Mouse (Mus musculus): Measurements from ENCODE around the gene Wipf1. TPM values are rescaled to one million over a fixed set of nuclear protein-coding genes. Genes with fewer than 3 reads are reported as not detected.
"Not testable (repeated sequence)": the region's sequence is repeated elsewhere in the genome, so short reads cannot be mapped to it uniquely, and the experiment has no call there.

Wipf1 gene
- total RNA-seq, 2 experiments from 2014 or later, result 17.3 to 34.1 TPM

DNA sequence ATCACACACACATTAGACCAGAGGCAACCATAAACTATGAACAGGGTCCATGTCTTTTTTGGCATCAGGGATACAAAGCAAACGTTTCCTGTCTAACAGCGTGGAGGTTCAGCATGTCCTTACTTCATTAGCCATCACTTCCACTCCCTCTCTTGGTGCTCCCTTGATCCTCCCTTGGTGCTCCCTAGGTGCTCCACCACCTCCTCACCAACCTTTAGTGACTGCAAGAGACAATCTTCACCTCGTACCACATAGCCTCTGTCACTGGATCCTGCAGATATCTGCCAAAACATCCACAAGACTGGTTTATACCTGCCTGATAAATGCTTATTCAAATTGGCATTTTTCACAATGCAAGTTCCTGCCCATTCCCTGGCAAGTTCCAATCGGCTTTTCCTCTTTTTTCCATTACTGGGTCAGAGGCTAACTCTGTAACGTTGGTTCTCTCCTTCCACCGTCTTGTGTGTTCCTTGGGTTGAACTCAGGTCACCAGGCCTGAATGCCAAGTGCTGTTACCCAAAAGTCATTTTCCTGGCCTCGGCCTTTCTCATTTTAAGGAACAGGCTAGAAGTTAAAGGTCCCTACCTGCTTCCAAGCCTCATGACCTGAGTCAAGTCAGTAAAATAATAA lies 18.7 kb downstream of the Wipf1 start:
- no peak for ATAC-seq (replicated peaks; ENCODE audit: poor library complexity, severe bottlenecking)

GRCm38 (mm10) chr2:73510025-73510288 lies 19.6 kb downstream of the Wipf1 start:
- no peak for ATAC-seq (replicated peaks; ENCODE audit: poor library complexity, severe bottlenecking)

DNA sequence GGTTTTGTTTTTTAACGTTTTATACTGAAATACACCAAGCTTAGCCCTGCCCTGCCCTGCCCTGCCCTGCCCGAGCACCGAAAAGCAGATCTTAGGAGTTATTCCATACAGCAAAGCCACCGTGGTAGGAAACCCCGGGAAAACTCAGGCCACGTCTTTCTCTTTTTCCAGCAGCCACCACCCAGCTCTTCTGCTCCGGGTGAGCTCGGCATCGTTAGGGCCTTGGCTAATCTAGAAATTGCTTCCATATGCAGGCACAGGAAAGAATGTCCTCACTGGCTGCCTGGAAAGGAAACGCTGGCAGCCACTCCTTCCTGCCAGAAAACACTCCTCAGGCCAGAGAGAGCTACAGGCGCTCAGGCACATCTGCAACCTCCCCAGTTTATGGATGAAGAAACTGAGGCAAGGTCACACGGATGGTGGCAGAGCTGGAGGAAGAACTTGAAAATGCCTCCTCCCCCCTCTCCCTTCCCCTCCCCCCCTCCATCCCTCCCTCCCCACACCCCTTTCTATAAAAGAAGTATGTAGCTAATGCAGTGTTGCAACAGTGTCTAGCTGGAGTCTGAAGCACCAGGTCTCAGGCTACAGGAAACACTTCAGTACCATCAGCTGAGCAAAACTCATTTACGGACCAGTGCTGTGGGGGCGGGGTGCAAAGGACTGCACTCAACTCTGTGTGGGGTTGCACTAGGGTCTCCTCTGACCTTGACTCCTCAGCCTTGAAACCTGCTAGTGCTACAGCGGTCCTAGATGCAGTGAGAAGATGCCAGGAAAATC lies 20.1 kb downstream of the Wipf1 start:
- peak; percentile 34 for ATAC-seq (replicated peaks; ENCODE audit: poor library complexity, severe bottlenecking)

- ATAC-seq (replicated peaks; ENCODE audit: poor library complexity, severe bottlenecking), result no peak
Measured at GRCm38 (mm10) chr2:73507886-73508285, 21.6 kb downstream of the Wipf1 start.

DNA sequence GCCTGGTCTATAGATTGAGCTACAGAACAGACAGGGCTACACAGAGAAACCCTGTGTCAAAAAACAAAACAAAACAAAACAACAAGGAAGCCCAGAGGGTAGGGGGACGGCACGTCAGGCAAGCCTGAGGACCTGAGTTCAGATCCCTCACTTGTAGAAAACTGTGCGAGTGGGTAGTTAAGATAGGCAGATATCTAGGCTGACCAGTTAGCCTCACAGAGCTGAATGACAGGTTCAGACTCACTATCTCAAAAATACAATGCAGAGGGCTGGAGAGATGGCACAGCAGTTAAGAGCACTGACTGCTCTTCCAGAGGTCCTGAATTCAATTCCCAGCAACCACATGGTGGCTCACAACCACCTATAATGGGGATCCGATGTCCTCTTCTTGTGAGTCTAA lies 23.2 kb downstream of the Wipf1 start:
- ATAC-seq (replicated peaks; ENCODE audit: poor library complexity, severe bottlenecking), result not testable (repeated sequence)

- peak; percentile 77 for ATAC-seq (replicated peaks; ENCODE audit: poor library complexity, severe bottlenecking)
Measured at GRCm38 (mm10) chr2:73502863-73503429, 26.6 kb downstream of the Wipf1 start.

GRCm38 (mm10) chr2:73500864-73501263 lies 28.7 kb downstream of the Wipf1 start:
- no peak for ATAC-seq (replicated peaks; ENCODE audit: poor library complexity, severe bottlenecking)

- no peak for ATAC-seq (replicated peaks; ENCODE audit: poor library complexity, severe bottlenecking)
Measured at GRCm38 (mm10) chr2:73498322-73498721, 31.2 kb downstream of the Wipf1 start.

DNA sequence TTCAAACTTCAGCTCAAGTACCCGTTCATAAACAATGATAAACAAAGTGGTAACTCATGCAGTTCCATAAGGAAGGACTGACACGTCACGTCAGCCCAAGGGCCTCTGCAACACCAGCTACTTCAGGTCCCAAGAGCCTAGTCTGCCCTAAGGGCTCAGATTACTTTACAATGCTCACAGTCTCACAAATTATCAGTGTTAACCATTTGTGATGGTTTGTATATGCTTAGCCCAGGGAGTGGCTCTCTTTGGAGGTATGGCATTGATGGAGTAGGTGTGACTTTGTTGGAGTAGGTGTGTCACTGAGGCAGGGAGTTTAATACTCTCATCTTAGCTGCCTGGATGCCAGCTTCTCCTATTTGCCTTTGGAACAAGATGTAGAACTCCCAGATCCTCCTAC lies 32.0 kb downstream of the Wipf1 start:
- ATAC-seq (replicated peaks; ENCODE audit: poor library complexity, severe bottlenecking), result no peak

DNA sequence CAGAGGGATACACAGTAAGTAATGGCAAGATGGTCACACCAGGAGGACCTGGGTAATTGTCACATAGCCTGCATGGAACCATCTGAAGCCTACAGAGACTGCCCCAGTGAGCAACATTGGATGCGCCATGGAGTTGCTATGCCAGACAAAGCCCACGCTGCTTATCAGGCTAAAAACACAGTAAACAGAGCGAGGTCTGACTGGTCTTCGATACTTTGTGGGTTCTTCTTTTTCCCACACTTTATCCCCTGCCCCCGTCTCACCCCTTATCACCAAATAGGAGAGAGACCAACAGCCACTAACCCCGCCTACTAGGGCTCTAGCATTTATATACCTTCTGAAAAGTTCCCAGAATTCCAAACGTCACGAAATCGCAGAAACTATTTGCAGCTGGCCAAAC lies 32.6 kb downstream of the Wipf1 start:
- ATAC-seq (replicated peaks; ENCODE audit: poor library complexity, severe bottlenecking), result no peak

DNA sequence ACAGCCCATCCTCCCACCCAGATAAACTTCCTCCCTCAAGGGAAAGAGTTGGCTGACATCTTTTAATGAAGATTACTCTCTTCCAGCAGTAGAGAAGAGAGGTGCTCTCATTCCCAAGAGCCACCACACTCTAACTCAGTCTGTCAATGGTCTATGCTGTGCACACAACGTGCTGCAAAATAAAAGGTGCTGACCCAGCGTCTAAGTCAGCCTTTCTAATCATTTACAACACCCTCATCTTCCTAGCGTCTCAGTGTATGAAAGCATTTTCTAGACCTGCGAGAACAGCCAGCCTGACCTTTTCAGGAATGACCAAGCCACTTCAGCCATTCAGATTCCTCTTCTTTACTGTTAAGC lies 33.2 kb downstream of the Wipf1 start:
- no peak for ATAC-seq (replicated peaks; ENCODE audit: poor library complexity, severe bottlenecking)

GRCm38 (mm10) chr2:73495617-73496328 lies 33.8 kb downstream of the Wipf1 start:
- ATAC-seq (replicated peaks; ENCODE audit: poor library complexity, severe bottlenecking), result peak; percentile 66

DNA sequence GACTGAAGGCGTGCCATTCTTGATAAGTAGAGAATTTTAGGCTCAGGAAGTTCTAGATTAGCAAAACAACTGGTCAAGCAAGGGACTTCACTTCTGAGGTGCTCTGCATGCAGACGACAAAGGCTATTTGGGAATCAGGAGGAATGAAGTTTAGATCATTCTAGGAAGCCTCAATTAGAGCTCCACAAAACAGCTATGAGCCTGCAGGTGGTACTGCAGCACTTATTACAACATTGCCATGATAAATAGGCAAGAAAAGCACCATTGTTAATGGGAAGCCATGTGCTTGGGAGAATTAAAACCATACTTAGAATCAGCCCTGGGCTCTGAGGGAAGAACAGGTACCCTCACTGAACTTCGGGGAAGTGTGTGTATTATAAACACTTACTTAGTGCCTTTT lies 36.0 kb downstream of the Wipf1 start:
- ATAC-seq (replicated peaks; ENCODE audit: poor library complexity, severe bottlenecking), result no peak

DNA sequence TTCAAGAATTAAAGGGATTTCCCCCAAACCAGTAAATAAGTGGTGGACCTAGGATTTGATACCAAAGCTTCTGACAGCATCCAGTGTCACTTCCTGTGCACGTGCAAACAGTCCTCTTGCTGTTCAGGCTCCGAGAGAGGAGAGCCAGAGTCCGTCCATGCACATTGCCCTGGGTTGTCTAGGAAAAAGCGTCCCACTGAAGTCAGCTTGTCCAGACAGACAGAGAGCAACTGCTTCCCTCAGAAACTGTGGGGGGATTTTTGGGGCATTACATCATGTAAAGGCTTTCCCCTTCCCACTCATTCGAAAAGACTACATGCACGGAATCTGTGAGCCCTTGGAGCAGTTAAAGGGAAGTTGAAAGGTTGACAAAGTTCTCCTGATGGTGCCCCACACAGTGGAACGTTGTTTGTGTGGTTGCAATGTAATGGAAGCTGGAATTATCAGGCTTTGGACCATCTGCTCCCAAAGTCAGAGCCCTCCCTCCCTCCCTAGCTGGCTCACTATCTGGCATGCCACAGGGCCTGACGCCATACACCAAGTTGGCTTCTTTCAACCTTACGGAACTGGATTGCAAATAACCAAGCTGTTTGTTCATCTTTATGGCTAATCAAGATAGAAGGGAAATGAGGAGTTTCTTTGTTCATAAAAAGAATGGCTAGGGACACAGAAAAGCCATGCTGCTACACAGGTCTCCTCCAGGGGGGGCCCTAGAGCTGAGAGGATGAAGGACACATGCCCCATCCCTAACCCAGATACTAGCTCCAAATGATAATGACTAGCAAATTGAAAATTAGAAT lies 37.9 kb downstream of the Wipf1 start:
- peak; percentile 75 for ATAC-seq (replicated peaks; ENCODE audit: poor library complexity, severe bottlenecking)

GRCm38 (mm10) chr2:73490466-73490865 lies 39.1 kb downstream of the Wipf1 start:
- ATAC-seq (replicated peaks; ENCODE audit: poor library complexity, severe bottlenecking), result no peak

DNA sequence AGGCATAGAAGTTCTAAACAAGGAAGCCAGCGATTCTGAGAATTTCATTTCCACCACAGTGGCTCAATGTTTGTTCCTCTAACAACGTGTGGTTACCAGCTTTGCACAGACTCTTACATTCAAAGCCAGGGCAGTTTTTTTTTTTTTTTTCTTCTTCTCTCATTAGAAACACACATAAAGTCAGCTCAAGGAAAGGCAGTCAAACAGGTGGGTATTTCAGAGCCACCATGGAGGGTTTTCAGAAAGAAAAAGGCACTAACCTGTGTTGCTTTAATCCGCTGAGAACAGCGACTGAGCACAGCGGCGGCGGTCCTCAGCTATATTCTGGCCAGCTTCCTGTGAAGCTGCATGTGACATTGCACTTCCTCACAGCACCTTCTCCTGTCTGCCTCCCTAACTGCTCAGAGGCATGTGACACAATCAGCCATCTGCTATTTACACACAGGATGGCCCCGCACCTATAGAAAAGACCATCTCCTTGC lies 43.4 kb downstream of the Wipf1 start:
- peak; percentile 81 for ATAC-seq (replicated peaks; ENCODE audit: poor library complexity, severe bottlenecking)

DNA sequence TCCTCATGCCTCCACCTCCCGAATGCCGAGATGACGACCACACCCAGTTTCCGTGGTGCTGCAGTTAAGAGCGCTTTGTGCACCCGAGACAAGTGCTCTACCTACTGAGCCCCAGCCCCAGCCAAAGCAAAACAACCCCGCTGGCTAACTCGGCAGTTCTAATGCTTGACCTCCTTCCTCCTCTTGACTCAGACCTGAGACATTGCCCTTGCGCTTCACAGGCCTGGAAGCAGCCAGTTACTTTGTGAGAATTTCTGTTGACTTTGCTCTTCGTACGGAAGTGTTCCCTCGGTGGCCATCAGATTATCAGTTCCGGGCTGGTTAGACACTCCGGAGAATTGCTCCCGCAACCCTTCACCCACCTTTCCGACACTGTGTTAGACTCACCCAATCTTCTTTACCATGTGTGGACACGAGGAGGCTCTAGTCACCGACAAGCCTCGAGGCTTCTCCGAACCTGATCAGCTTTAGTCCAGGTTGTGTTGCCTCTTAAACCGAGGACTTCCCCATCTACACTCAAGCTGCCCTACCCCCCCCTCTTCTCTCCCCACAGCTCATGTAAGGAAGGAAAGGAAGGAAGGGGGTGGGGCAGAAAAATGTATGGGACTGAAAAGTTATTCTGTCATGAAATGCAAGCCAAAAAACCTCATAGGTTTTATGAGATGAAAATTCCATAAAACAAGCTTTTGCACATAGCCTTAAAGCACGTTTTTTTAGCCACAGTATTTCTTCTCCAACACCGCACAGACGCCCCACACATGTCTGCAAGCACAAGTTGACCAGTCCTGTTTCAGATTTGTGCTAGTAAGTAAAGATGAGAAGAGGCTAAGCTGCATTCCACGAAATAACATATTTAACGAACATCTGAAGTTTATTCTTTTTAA lies 44.1 kb downstream of the Wipf1 start:
- ATAC-seq (replicated peaks; ENCODE audit: poor library complexity, severe bottlenecking), result peak; percentile 61

- 0 out of 2 replicates have a peak, but pooled peaks have one; percentile 16 for ATAC-seq (replicated peaks; ENCODE audit: poor library complexity, severe bottlenecking)
Measured at GRCm38 (mm10) chr2:73484561-73485235, 44.8 kb downstream of the Wipf1 start.

DNA sequence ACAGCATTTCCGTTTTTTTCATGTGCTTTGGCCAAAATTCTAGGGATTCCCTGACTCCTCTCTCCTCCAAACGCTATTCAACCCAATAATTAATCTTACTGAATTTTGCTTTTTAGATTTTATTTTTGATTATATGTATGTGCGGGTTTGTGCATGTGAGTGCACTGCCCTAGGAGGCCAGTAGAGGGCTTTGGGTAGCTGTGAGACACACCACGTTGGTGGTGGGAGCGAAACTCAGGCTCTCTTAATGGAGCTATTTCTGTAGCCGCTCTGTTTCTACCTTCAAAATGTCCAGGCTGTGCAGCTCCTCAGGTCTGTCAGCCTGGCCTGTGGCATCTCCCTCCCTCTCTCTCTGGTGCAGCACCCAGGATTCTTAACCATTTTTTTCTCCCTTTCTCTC lies 50.7 kb downstream of the Wipf1 start:
- ATAC-seq (replicated peaks; ENCODE audit: poor library complexity, severe bottlenecking), result no peak

Measured in granulocyte monocyte progenitor cell, adult 5-6 weeks (primary cell).